16 mouse cellular contexts compared by ENCODE assay signal in genomic region chr3:63146237-63146636, GRCm38 (mm10).
"Had no signal": no experiment of that assay in that cellular context is flagged by ENCODE, and none has a peak within 500 bp of the region (broad histone marks: within the 10 kb centered on the region; RNA-seq: fewer than 3 reads in every experiment).

No protein-coding gene starts in this region.

- H3K4me3 ChIP-seq: neural tube, embryonic 13.5 days; neural tube, embryonic 15.5 days; stomach, embryonic 15.5 days had no signal

- H3K9me3 ChIP-seq: neural tube, embryonic 13.5 days; neural tube, embryonic 15.5 days; stomach, embryonic 15.5 days had no signal

- H3K4me1 ChIP-seq: neural tube, embryonic 13.5 days; neural tube, embryonic 15.5 days; stomach, embryonic 15.5 days had no signal

- H3K27me3 ChIP-seq: neural tube, embryonic 13.5 days; neural tube, embryonic 15.5 days; stomach, embryonic 15.5 days had no signal

- H3K27ac ChIP-seq: neural tube, embryonic 13.5 days; neural tube, embryonic 15.5 days; stomach, embryonic 15.5 days; stomach, postnatal 0 days had no signal

- H3K36me3 ChIP-seq: neural tube, embryonic 13.5 days; neural tube, embryonic 15.5 days; stomach, embryonic 15.5 days had no signal

- DNase-seq: retina, postnatal 1 day; right cerebral cortex, adult 18-20 months; right cerebral cortex, postnatal 14 days; right cerebral cortex, postnatal 25 days; right cerebral cortex, postnatal 4 days; spleen, adult 18-20 months; thymus, adult 18-20 months; thymus, adult 2 months; thymus, postnatal 14 days; thymus, postnatal 25 days; thymus, postnatal 36 days; thymus, postnatal 4 days had no signal

- H3K9ac ChIP-seq: neural tube, embryonic 13.5 days; neural tube, embryonic 15.5 days; stomach, embryonic 15.5 days had no signal

- H3K4me2 ChIP-seq: neural tube, embryonic 13.5 days; neural tube, embryonic 15.5 days; stomach, embryonic 15.5 days had no signal
